Mouse (Mus musculus): Measurements from ENCODE around the gene Avp.

Avp gene

GRCm38 (mm10) chr2:130574960-130575359 lies 7.4 kb downstream of the Avp start:
- DNase-seq (ENCODE audit: low spot score), result no peak

- no peak for DNase-seq (ENCODE audit: low spot score)
Observed at GRCm38 (mm10) chr2:130569926-130570325, 12.4 kb downstream of the Avp start.

GRCm38 (mm10) chr2:130568921-130569320 lies 13.4 kb downstream of the Avp start:
- no peak for DNase-seq (ENCODE audit: low spot score)

GRCm38 (mm10) chr2:130564983-130565382 lies 17.4 kb downstream of the Avp start:
- no peak for DNase-seq (ENCODE audit: low spot score)

GRCm38 (mm10) chr2:130564063-130564462 lies 18.3 kb downstream of the Avp start:
- DNase-seq (ENCODE audit: low spot score), result no peak

- peak; percentile 93 for DNase-seq (ENCODE audit: low spot score)
Observed at GRCm38 (mm10) chr2:130563212-130564055, 18.9 kb downstream of the Avp start, which contains the start of gene Mrps26. TSS of gene Mrps26 (plus strand) at chr2:130563742.

- DNase-seq (ENCODE audit: low spot score), result no peak
Observed at GRCm38 (mm10) chr2:130558015-130558414, 24.3 kb downstream of the Avp start.

GRCm38 (mm10) chr2:130557462-130557861 lies 24.9 kb downstream of the Avp start:
- no peak for DNase-seq (ENCODE audit: low spot score)

GRCm38 (mm10) chr2:130556292-130556691 lies 26.1 kb downstream of the Avp start:
- DNase-seq (ENCODE audit: low spot score), result no peak

GRCm38 (mm10) chr2:130554841-130555240 lies 27.5 kb downstream of the Avp start:
- no peak for DNase-seq (ENCODE audit: low spot score)

GRCm38 (mm10) chr2:130546957-130547356 lies 35.4 kb downstream of the Avp start:
- DNase-seq (ENCODE audit: low spot score), result no peak

GRCm38 (mm10) chr2:130540266-130540665 lies 42.1 kb downstream of the Avp start:
- DNase-seq (ENCODE audit: low spot score), result no peak

GRCm38 (mm10) chr2:130538876-130539546 lies 43.3 kb downstream of the Avp start:
- no peak for DNase-seq (ENCODE audit: low spot score)

- DNase-seq (ENCODE audit: low spot score), result no peak
Observed at GRCm38 (mm10) chr2:130536890-130537289, 45.5 kb downstream of the Avp start.

- DNase-seq (ENCODE audit: low spot score), result no peak
Observed at GRCm38 (mm10) chr2:130535017-130535416, 47.3 kb downstream of the Avp start.

- DNase-seq (ENCODE audit: low spot score), result no peak
Observed at GRCm38 (mm10) chr2:130532201-130532600, 50.2 kb downstream of the Avp start.

Data from ovary, adult 18-20 months (tissue).